Mouse (Mus musculus): ENCODE results near the gene Rims4.
A peak's percentile ranks its signal among the peaks of the same experiment; 100 is the strongest.

Gene Rims4

DNA sequence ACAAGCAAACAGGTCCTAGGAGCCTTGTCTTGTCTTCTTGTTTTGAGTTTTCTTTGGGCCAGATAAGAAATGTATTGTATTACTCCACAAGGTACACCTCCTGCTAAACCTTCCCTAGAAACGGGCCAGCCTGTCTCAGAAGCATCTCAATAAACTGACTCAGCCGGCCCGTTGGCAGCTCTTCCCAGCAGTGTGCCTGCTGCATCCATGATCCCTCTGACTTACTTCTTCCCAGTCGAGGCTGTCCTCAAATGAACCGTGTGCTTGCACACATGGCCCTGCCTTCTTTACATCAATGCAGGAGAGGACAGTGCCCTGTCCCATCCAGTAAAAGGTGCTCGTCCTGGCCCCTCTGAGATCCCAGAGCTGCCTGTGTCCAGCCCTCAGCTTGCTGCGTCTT is 8.9 kb downstream of the Rims4 start:
- no peak for DNase-seq

DNA sequence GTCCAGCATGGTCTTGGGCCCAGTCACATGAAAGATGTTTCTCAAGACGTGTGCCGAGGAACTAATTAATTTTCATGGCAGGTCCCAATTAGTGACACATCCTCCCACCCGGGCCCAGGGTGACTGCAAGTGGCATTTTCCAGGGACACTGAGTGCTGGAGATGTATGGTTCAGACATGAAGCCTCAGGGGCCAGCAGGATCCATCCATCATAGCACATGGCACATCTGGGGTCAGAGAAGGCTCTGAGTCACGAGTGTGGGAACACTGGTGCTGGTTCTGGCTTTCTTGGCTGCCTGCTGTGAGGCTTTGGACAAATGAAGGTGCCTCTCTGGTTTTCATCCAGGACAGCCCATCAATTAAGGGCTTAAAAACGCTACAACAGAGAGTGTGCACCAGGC is 11.4 kb downstream of the Rims4 start:
- no peak for DNase-seq

DNA sequence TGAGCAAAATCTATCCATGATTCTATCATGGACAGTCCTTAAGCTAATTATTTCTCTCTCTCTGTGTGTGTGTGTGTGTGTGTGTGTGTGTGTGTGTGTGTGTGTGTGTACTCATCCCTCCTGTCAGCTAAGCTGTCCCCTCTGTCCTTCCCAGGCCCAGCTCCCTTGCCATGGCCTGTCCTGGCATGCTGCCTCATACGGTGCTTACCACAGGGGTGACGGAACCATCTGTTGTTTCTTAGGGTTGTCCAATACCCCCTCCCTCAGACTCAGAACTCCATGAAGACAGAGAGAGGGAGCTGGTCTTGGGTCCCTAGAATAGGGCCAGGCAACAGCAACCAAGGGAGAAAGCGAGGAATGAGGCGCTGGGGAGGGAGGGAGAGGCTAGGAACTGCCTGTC is 14.2 kb downstream of the Rims4 start:
- DNase-seq = peak; percentile 81 to 86

DNA sequence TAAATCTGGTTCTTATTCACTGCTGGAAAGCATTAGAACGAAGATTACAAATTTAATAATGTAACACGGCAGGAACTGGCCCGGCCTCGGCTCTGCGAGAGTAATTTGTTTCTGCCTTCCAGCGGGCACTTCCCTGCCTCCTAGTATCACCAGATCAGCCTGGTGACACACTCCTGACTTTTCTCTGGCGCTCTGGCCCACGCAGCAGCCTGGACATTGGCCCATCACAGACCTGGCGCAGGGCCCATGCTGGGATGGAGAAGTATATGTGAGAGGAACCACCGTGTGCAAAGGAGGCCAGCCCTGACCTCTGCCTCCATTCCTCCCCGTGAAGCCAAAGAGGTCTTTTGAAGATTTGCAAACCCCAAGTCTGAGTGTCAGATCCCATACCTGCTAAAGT is 15.0 kb downstream of the Rims4 start:
- DNase-seq = peak; percentile 81

DNA sequence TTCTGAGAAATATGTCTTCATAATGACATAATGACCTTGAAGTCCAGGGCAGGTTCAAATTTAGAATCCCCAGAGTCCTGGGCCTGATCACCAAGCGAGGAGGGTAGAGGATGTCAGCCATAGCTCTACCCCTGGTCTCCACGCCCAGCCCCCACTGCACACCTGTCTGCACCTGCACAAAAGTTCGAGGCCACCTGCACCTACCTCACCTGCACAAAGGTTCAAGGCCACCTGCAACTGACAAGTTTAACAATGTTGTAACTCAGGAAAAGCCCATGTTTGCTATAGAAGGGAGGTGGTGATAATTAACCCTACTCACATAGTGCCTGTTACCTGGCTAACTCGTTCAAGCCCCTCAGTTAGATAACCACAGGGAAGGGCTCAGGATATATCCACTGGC is 16.0 kb downstream of the Rims4 start:
- no peak for DNase-seq

DNA sequence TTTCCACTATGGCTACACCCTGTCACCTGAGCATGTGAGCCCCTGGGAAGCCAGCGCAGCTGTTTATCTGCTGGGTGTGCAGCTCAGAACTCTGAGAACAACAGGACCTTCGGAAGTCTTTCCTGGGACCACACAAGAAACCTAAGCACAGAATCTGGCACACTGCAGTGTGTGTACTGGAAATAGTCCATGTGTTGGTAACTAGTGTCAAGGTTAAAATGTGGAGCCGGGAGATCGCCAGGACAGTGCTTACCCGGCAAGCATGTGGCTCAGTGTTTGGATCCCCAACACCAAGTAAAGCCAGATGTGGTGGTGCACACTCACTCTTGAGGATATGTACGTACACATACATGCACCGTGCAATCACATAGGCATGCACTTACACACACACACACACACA is 17.4 kb downstream of the Rims4 start:
- DNase-seq = no peak

DNA sequence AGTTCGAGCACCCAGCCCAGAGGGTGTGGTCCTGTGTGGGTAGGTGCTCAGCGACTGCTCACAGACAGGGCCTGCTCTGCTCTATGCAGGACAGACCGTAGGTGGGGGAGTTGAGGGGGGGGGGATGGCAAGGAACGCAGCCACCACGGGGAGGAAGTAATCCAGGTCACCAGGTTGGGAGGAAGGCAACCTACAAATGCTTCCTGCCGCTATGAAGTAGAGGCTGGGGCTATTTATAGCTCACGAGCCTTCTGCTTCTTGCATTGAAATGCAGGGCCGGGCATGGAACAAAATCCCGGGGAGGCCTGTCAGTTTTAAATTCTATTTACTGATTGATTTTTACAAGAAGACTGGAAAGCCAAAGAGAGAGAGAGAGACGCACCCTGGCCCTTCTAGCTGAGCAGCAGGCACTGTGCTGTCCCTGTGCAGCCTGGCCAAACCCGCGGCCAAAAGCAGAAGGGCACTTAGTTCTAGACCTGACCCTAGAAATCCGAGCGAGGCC is 18.5 kb downstream of the Rims4 start:
- peak; percentile 66 to 78 for DNase-seq

DNA sequence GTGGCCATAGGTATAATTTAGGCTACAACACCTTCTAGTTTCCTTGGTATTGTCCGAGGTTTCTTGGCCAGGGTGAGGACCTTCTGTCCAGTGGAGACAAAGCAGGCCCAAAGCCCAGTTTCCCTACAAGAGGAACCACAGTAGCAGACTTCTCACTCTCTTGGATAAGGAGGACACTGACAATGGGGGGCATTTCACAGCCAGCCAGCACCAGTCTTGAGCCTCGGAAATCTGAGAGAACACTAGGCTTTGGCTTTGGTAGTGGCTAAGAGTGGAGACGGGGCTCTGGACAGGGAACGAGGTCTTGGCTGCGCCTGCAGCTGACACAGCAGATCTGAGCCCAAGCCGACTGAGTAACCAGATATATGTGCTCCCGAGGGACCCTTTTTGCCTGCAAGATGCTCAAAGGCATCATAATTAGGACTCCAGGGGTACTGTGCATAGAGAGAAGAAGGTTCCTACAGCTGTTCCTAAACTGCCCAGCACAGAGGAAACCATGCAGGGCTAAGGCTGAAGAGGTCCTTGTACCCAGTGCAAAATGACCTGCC is 20.4 kb downstream of the Rims4 start:
- DNase-seq = peak; percentile 60 to 70

DNA sequence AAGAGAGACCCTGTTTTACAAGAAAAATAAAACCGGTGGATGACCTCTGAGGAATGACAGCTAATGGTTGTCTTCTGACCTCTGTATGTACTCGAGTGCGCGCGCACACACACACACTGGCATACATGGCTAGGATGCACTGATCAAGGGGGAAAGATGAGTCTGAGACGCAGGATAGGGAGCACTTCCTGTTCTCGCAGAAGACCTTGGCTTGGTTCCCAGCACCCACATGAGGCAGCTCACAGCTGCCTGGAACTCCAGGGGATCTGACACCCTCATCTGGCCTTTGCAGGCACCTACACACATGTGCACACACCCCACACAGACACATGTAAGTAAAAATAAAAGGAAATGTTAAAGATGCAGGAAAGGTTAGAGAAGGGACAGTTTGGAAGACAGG is 21.5 kb downstream of the Rims4 start:
- peak in 1 of 2 experiments; percentile 24 for DNase-seq

DNA sequence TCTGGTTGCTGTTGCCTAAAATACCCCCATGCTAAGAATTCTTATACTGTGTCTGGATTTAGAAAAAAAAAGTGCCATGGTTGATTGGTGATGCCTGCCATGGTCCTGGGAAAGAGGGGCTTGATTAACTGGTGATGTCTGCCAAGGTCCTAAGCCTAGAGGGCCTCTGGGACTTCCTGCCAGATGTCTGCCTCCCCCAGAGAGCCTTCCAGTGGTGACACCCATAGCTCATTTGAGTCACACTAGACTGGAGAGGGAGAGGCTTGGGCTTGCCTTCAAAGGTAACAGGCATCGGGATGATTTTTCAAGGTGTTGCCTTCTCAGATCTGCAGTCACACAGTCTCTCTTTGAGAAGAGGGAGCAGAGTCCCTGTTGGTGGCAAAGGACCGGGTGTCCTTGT is 23.3 kb downstream of the Rims4 start:
- DNase-seq = no peak

DNA sequence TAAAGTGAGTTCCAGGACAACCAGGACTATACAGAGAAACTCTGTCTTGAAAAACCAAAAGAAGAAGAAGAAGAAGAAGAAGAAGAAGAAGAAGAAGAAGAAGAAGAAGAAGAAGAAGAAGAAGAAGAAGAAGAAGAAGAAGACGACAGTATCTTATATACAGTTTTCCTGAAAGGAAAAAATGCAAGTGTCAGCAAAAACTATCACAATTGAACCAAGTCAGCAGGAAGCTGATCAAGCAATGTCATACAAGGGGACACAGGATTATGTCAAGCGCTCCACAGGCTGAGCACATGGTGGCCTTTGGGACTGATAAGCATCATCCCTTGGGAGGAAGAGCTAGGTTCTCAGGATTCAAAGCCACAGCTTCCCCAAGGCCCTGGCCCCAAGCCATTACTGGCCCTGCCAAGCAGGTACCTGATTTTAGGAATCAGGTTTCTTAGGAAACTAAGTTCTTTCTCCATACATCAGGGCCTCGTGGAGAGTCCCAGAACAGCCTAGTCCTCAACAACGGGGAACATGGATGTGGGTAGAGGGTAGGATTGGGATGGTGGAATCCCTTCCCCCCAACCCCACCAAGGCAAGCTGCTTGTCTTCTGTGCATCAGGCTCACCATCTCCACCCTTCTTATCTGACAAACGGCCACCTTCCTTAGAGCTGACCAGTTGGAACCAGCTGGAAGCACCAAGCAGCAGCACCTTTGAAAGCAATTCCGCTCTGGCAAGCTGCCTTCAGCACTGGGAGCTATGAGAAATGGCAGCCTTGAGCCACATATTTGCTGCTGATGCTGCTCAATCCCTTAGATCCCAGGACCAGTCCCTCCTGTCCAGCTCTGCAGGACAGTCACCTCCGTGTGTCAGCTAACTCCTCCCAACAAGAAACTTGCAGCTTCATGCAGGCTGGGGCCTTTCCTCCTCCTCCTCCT is 24.8 kb downstream of the Rims4 start:
- peak in 1 of 2 experiments; percentile 55 for DNase-seq

DNA sequence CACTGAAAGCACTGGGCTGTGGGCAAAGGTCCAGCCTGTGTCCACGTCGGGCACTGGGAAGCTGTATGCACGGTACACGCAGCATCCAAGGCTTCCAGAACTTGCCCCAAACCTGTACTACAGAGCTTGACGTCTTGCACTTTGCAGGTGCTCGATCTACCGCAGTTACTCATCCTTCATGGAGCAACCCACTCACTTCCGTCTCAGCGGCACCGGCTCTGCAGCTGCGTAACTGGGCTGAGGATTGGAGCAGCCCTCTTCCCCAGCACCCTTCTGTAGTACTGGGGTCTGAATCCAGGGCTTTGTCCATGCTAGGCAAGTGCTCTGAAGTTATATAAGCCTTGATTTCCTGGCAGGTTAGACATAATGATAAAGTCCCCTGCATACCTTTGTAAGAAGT is 27.2 kb downstream of the Rims4 start:
- no peak for DNase-seq

DNA sequence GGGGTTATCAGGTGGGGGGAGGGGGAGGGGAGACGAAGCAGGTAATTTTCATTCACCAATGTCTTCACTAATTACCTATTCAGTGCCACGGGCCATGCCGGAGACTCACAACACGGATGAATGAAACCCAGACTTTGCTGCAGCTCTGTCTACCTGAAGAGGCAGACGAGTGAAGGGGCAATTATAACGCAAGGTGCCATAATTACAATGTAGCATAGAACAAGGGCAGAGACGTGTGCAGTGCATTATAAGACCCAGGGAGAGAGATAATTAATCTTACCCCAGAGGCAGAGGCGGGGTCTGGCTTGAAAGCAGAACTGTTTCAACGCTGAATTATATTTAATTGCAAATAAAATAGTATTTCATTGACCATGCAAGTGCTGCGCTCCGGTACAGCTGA is 27.9 kb downstream of the Rims4 start:
- DNase-seq = no peak

DNA sequence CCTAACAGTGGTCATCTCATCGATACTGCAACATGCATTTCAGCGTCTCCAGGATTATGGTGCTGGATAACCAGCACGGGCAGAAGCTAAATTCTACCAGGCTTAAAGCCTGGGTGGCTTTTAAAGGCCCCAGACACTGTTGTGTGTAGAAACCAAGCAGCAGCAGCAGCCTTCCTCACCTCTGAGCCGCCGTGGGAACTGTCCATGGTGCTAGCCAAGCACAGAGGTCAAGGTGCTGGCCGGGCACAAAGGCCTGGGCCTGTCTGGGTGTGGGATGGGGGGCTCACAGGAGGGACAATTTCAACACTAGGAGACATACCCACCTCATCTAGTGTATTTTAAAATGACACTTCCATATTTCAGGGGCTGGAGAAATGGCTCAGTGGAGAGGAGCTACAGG is 29.1 kb downstream of the Rims4 start:
- no peak for DNase-seq

DNA sequence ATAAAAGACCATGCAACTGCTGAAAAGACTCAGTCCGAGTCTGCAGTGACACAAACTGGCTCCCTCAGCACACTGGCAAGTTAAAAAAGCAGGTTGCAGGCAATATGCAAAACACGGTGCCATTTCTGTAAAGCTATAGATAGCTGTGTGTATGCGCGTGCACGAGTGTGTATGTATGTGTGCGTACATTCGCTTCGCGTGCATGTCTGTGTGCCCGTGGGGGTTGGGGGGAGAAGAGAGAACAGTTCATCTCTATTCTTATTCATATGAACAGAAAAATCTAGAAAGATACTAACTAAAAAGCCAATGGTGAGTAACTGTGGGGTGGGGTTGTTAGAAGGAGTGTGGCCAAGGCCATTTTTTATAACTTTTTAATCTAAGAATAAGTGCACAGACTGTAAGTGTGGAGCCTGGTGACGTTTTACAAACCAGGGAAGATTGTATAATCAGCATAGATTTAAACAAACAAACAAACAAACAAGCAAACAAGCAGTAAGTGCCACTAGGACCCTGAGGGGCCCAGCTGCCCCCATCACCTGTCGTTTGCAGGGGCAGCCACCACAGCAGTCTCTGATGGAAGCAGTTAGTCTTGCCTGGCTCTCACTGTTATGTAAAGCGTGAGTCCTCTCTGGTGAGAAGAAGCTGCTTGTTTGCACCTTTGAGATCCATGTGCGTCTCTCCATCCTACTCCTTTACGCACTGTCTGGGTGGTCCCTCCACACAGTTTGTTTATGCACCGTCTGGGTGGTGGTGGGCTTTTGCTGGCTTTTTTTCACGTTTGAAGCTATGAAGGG is 35.4 kb downstream of the Rims4 start:
- no peak for DNase-seq

DNA sequence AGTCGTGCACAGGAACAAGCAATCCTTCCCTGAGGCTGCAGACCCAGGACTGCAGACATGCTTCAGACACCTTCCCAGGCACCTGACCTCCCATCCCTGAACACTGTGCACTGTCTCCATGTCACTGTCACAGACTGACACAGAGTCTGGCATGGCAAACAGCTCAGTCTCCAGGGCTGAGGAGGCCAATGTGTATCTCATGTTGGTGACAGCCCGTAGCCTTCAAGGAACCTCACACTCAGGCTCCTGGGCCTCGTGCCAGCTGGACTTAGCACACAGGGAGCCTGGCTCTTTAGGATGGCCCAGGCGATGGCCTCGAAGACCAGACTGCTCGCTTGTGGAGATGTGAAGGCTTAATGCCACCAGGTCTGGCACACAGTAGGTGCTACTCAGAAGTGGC is 37.6 kb downstream of the Rims4 start:
- DNase-seq = peak; percentile 84 to 89

DNA sequence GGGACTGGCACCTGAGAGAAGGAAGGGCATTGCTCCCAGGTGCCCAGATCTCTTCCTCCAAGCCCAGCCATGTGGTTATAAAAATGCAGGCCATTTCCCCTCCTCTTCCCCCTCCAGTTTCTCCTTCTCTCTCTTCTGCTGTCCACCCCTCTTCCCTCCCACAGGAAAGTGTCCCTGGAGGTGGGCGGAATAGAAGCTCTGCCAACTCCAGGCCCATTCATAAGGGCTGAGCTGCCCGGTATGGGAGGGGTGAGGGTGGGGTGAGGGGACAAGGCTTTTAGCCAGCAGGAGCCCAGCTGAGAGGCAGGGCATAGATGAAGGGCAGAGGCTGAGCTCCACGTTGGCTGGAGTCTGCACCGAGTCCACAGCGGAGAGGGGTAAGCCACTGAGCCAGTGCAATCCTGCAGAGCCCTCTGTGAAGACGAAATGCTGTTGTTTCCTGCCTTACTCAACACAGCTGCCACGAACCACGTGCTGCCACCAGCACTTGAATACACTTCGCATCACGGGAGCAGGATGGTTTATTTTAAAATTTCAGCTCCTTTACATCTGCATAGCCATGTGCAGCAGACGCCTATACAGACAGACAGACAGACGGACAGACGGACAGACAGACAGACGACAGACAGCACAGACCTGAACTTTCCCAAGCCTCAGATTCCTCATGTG is 41.5 kb downstream of the Rims4 start:
- DNase-seq = no peak

DNA sequence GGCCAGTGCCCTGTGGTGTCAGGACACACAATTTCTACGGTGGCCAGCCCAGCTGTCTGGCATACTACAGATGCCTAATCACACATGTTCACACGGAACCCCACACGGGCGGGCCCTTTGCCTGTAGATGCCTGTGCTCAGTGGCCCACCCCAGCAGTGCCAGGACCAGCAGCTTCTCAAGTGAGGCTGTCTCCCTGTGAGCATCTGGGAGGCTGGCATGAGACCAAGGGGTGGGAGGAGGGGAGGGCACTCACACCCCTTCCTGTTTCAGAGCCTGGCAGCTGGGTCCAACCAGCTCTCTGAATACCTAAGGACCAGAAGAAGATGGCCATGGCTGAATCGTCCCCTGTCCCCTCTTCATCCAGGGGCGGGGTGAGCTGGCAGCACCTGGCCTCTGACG is 43.0 kb downstream of the Rims4 start:
- DNase-seq = peak; percentile 55 to 78

DNA sequence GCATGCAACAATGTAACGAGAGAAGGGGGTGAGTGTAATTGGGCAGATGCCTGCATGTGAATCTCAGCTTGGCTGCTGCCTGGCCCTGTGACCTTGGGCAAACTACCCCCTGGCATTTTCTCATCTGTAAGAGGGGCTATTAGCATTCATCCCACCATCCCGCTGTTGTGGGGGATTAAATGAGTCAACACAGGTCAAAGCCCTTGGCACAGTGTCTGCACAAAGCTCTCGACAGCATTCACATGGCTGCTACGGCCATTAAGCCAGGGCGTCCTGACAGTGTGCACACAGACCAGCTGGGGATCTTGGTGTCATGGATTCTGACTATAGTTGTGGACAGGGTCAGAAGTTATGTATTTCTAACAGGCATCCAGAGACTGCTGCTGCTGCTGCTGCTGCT is 43.6 kb downstream of the Rims4 start:
- no peak for DNase-seq

DNA sequence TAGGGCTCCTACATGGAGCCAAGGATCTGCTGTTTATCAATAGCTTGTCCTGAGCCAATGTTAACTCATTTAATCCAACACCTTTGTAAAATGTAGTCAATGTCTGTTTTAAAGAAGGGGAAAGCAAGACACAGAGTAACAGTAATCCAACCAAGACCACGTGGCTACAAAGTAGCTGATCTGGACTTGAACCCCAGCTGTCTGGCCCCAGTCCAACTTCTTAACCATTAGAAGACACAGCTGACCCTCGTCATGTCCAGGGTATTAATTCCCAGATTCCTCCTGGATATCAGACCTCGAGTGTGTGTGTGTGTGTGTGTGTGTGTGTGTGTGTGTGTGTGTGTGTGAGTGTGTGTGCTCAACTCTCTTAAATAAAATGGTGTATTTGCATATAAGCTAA is 46.6 kb downstream of the Rims4 start:
- DNase-seq = no peak

DNA sequence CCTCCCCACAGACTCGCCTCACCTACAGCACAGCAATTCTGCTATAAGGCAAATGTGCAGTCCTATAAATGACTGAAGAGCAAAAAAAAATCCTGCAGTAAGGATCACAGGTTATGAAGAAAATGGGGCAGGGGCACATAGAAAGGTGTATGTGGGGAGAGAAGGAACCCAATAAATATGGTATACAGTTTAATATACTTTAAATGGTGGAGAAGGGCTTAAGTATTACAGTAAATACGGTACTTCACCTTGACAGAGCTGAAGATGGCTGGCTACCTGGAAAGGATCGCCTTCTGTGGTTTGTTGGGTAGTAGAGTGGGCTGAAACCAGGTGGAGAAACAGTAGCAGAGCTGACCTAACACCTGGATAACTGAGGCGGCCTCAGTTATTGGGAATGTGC is 47.2 kb downstream of the Rims4 start:
- DNase-seq = no peak

DNA sequence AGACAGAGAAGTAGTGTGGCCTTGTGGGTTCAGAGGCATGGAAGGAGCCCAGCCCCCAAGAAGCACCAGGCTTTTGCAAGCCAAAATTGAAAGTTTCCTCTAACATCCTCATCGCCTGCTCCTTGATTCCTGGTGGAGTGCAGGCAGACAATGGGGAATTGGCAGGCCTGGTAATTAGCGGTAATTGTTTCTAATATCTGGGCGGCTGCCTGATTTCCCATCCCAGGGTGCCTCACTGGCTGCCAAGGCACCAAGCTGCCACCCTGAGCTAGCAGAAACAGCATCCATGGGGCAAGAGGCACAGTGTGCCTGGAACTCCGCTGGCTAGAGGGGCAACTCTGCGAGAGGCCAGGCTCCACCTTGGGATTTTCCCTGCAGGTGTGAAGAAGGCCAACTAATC is 48.7 kb downstream of the Rims4 start:
- DNase-seq = peak in 1 of 2 experiments; percentile 40

DNA sequence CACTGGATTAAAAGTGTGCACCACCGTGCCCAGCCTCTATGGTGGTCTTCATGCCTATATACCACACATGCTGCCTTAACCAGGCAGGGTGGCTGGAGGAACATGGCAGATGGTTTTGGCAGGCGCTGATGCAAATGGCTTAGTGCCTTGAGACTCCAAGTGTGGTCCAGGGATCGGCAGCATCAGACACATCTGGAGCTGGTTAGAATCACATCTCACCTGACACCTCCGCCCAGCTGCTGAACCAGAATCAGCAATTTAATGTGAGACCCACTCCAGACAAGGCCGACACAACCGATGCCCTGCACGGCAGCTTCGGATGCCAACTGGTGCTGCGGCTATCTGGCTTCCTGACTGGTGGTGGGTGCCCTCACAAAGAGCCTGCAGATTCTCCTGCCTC is 52.4 kb downstream of the Rims4 start:
- no peak for DNase-seq
